Mouse (Mus musculus) adrenal gland (tissue): Measurements from ENCODE around the gene B3gnt9.

Experiments
- intact Hi-C: fragments of 180-260 bp; cut with DNase I; formaldehyde crosslinking; loops from one replicate; pipeline ENCODE4 v1.15.1; 2025

Gene B3gnt9

GRCm38 (mm10) chr8:105283074-105283473 is 28.1 kb upstream of the B3gnt9 start:
- intact Hi-C loops = no loop called here

DNA sequence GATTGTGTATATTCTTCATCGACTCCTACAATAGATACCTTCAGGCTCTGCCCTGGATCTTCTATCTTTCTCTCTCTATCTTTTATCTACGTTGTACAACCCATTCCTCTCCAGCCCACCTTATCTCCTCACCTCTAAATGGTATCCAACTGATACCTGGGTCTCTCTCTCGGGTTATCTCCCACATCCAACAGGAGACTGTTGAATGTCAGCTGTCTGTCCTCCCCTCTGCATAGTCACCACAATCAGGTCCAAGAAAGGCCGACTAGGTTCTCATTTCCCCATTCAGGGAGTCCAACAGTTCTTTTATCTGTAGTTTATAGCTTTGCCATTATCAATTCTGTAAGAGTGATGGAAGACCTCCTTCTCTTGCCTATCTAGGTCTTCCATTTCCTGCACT is 27.3 kb upstream of the B3gnt9 start:
- intact Hi-C loops = no loop called here

DNA sequence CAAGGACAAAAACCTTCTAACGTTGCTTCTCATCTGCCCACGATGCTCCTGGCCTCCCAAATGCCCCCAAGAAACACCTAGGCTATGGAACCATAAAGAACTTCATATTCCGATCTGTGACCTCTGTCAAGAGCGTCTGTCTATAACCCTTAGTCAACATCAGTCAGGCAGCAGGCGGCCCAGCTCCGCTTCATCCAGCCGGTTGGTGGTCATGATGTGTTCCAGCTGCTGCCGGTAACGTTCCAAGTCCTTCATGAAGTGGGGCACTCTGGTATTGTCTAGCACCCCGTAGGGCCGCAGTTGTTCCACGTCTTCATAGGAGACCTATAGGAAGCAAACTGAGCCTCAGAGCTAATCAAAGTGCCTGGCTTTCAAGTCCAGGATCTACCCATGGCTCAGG is 26.9 kb upstream of the B3gnt9 start:
- intact Hi-C loops = no loop called here

- intact Hi-C loops = no loop called here
Measured at GRCm38 (mm10) chr8:105280567-105280966, 25.6 kb upstream of the B3gnt9 start.

DNA sequence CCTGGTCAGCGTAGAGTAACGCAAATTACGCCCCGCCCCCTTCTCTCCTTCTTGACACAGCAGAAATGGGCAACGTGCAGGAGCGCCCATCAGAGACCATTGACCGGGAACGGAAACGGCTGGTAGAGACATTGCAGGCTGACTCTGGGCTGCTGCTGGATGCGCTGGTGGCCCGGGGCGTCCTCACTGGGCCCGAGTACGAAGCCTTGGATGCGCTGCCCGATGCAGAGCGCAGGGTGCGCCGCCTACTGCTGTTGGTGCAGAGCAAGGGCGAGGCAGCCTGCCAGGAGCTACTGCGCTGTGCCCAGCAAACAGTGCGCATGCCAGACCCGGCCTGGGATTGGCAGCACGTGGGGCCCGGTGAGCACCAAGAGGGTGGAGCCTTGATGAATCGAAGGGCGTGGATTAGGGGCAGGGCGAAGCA is 24.0 kb upstream of the B3gnt9 start:
- intact Hi-C loops = no loop called here

- intact Hi-C loops = no loop called here
Measured at GRCm38 (mm10) chr8:105276292-105277120, 21.6 kb upstream of the B3gnt9 start.

DNA sequence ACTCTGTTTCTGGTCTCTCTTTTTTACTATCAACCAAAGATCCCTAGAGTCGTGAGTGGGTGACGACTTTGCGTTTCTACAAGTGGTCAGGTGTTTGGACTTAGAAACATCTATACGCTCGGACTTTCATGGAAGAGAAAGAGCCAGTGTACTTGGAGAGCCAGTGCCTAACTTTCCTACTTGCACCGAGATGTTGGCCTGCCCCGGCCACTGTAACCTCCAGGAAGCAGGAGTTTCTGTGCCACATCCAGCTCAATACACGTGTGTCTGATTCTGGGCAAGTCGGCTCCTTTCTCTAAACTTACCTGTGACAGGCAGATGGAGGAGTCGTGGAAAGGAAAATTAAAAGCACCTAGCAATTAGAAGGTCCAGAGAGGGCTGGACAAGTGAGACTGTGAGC is 20.9 kb upstream of the B3gnt9 start, which contains the start of gene Nol3:
TSS of gene Nol3 (plus strand) at position 301 of the 400 bp plus-strand sequence.
- intact Hi-C loops = no loop called here

DNA sequence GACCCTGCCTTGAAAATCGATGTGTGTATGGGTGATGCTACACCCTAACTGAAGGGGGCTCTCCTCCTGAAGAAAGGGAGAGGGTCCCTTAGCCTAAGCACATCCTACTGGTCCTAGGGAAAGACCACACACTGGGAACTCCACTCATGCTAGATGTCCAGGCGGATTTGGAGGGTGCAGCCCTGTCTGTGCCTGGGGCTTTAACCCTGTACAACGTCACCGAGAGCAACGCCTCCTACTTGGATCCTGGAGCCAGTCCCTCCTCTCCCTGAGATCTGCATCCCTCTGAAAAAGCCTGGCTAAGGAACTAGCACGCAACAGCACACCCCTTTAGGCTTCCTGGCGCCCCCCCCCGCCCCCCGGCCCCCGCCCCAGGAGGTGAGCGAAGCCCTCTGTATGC is 20.4 kb upstream of the B3gnt9 start:
- intact Hi-C loops = no loop called here

GRCm38 (mm10) chr8:105270916-105271186 is 15.9 kb upstream of the B3gnt9 start:
- intact Hi-C loops = no loop called here

GRCm38 (mm10) chr8:105270101-105270915 is 15.4 kb upstream of the B3gnt9 start:
- intact Hi-C loops = no loop called here

- intact Hi-C loops = no loop called here
Measured at GRCm38 (mm10) chr8:105269461-105269947, 14.6 kb upstream of the B3gnt9 start, which contains the start of gene Hsf4. Gene Hsf4, plus strand, starts transcription at chr8:105269801.

- intact Hi-C loops = no loop called here
Measured at GRCm38 (mm10) chr8:105269075-105269458, 14.1 kb upstream of the B3gnt9 start.

DNA sequence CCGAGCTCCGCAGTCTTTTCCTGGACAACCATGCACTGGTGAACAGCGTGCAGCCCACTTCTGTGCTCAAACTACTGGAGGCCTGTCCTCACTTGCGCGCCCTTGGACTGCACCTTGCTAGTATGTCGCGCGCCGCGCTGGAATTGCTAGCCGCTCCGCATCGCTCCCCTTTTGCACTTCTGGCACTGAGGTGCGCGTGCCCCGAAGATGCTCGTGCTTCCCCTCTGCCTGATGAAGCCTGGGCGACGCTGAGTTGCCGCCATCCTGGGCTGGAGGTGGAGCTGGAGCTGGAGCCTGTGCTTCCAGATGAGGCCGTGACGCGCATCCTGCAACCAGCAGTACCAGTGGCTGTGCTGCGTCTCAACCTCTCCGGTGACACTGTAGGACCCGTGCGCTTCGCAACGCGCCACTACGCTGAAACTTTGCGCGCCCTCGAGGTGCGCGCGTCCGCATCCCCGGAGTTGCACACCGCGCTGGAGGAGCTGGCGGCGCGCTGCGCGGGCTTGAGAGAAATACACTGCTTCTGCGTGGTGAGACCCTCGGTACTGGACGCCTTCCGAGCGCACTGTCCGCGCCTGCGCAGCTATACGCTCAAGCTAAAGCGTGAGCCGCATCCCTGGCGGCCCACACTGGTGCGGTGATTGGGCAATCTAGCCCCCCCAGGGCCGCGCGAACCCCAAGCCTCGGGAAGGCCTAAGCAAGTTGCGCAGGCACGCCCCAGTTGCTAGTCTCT is 13.6 kb upstream of the B3gnt9 start:
- intact Hi-C loops = no loop called here

- intact Hi-C loops = no loop called here
Measured at GRCm38 (mm10) chr8:105266775-105267174, 11.8 kb upstream of the B3gnt9 start.

DNA sequence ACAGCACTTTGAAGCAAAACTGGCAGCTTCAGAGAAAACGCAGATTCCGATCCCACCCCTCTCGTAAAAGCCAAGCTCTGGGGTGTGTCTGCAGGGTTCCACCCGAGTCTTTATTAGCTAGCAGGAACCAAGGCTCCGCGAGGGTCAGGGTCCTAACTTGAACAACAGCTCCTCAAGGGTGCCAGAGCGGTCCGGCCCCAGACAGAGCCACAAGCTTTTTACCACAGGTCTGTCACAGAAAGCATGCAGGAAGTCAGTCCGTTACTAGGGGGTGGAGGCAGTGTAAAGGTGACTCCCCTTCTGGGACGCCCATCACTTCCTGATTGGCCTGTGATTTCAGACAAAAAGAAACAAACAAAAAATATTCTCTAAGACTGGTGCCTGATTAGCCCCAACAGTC is 10.2 kb upstream of the B3gnt9 start:
- intact Hi-C loops = no loop called here

DNA sequence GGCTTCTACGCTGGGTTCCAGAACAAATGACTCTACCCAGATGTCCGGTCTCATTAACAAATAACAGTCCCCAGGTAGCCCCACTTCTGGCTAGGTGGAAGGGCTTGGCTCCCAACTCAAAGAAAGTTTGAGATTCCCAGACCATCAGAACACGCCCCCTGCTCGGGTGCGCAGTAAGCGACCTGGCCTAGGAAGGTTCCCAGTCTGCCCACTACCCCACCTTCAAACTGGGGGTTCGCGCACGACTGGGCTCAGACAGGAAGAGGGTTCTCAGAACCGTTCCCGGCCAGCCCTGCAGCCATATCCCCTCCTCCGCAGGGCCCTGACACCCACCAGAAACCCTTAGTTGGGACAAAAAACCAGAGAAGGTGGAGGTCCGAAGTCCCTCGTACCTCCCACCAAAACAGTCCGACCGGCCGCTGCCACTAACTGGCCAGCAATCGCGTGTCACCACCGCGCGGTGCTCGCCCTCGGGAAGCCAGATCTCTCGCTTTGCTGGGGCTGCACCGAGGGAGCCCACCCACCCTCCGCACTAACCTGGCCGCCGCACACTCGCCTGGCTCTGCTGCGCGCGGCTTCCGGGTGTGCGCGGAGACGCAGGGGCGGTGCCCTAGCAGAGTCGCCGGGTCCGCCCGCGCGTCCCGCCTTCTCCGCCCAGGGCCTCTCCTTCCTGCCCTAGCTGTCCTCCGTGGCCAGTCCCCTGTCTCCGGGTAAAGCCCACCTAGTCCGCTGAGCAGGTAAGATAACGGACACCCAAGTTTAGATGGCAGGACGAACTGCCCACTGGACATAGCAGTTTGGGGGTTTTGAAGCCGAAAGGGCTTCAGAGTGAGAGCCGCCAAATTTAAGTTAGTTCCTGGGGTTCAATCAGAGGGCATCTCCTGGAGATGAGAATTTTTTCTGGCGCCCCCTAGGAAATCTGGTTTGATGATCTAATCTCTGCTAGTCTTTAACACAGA is 9.3 kb upstream of the B3gnt9 start, which contains the start of the genes Tradd and Fbxl8:
TSS of gene Tradd (minus strand) at position 586 of the 959 bp plus-strand sequence.
TSS of gene Fbxl8 (plus strand) at position 625 of the 959 bp plus-strand sequence.
- intact Hi-C loops = loop anchor here (5.0 kb wide), 1 partner anchor 37 kb away; the partner anchor contains the start of gene D230025D16Rik

DNA sequence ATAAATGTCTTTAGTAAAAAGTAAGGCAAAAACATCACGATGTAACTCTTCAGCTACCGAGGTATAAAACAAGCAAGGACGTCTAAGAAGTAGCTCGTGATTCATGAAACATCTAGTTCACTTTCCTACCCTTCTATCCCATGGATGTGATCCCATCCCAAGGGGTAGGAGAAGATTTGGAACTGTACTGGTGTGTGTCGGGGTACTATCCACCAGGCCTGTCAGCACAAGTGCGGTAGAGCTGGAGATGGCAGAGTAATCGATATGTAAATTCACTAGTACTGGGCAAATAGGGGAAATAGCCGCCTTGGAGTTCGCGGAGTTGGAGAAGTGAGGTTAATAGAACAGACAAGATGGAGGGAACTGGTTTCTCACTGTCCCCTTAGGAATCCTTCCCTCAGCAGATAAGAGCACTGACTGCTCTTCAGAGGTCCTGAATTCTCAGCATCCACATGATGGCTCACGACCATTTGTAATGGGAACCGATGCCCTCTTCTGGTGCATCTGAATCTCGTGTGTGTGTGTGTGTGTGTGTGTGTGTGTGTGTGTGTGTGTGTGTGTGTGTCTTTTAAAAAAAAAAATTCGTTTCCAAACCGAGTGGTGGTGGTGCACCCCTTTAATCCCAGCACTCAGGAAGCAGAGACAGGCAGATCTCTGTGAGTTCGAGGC is 8.4 kb upstream of the B3gnt9 start:
- intact Hi-C loops = loop anchor here (5.0 kb wide), 1 partner anchor 36 kb away; the partner anchor contains the start of gene D230025D16Rik

DNA sequence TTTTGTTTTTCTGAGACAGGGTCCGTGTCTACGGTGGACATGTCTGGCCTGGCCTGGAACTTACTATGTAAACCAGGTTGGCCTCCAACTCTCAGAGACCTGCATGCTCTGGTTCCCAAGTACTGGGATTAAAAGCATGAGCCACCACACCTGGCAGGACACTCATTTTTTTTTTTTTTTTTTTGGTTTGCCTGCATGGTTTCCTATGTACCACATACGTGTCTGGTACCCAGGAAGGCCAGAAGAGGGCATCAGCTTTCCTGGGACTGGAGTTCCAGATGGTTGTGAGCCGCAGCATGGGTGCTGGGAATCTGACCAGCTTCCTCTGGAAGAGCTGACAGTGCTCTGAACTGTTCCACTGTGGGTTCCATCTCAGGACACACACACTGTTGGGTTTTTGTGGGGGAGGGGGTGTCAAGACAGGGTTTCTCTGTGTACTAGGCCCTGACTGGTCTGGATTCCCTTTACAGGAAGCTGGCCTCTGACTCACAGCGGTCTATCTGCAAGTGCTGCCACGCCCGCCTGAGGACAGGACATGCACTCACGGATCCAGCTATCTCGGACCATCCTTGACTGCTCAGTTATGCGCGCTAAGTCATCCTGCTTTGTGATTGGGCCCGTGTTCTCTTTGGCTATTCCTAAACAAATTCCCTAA is 6.5 kb upstream of the B3gnt9 start:
- intact Hi-C loops = loop anchor here (5.0 kb wide), 1 partner anchor 34 kb away; the partner anchor contains the start of gene D230025D16Rik
